ENCODE assay signal across 9 mouse cellular contexts in genomic region chr19:27123334-27123733, GRCm38 (mm10).
DNase-seq lines count a peak whose midpoint lies in the region; ATAC-seq and TF ChIP-seq lines count a peak whose summit lies in the region.
"Had no signal": no experiment of that assay in that cellular context is flagged by ENCODE, and none has a peak within 500 bp of the region (broad histone marks: within the 10 kb centered on the region; RNA-seq: fewer than 3 reads in every experiment).

No protein-coding gene starts in this region.

- no peaks in the 10 kb centered on the region for H3K36me3 ChIP-seq in heart, embryonic 10.5 days
- no peaks in the 10 kb centered on the region for H3K36me3 ChIP-seq in forebrain, embryonic 15.5 days
- H3K36me3 ChIP-seq in kidney, embryonic 14.5 days (ENCODE audit: control insufficient read depth, insufficient read depth, low read length): no peaks in the 10 kb centered on the region

- H3K27me3 ChIP-seq in heart, embryonic 10.5 days (ENCODE audit: insufficient read depth, poor library complexity, severe bottlenecking): no peaks in the 10 kb centered on the region
- no peaks in the 10 kb centered on the region for H3K27me3 ChIP-seq in forebrain, embryonic 15.5 days
- H3K27me3 ChIP-seq in kidney, embryonic 14.5 days (ENCODE audit: control insufficient read depth, insufficient read depth, low read length): no peaks in the 10 kb centered on the region

- H3K9ac ChIP-seq in forebrain, embryonic 15.5 days (replicated peaks): no peak overlapping the region
- no peak overlapping the region for H3K9ac ChIP-seq in kidney, embryonic 14.5 days (ENCODE audit: low read depth, low read length)
- H3K9ac ChIP-seq: liver, embryonic 14.5 days had no signal

- peak; percentile 10 for DNase-seq in heart, embryonic 10.5 days (ENCODE audit: low spot score)
- no peak for DNase-seq in heart, adult 9 months (ENCODE audit: low spot score in 2 of 2)
- peak; percentile 91 for DNase-seq in brain, embryonic 14.5 days (ENCODE audit: low read depth)
- peak; percentile 80 to 85 for DNase-seq in left cerebral cortex, adult 18-20 months (ENCODE audit: low spot score in 2 of 2)
- DNase-seq in MN1 (ENCODE audit: low spot score): no peak
- DNase-seq in urinary bladder, adult 2 months (ENCODE audit: low spot score): no peak

- no peaks in the 10 kb centered on the region for H3K4me1 ChIP-seq in heart, embryonic 10.5 days
- peaks cover 33% of the 10 kb centered on the region for H3K4me1 ChIP-seq in forebrain, embryonic 15.5 days
- H3K4me1 ChIP-seq in kidney, embryonic 14.5 days (ENCODE audit: control insufficient read depth, insufficient read depth, low read length): no peaks in the 10 kb centered on the region

- 0 out of 2 replicates have a peak overlapping the region, but pooled peaks have one; percentile 5 for H3K4me2 ChIP-seq in forebrain, embryonic 15.5 days (replicated peaks)
- no peak overlapping the region for H3K4me2 ChIP-seq in kidney, embryonic 14.5 days (replicated peaks; ENCODE audit: low read depth, low read length)

- WGBS in heart, embryonic 10.5 days: 85% methylated on average over 8 of the region's 8 CpGs
- WGBS in forebrain, embryonic 15.5 days: 36% methylated on average over 8 of the region's 8 CpGs
- 69% methylated on average over 8 of the region's 8 CpGs for WGBS in kidney, embryonic 14.5 days

- no peaks in the 10 kb centered on the region for H3K9me3 ChIP-seq in heart, embryonic 10.5 days
- H3K9me3 ChIP-seq in forebrain, embryonic 15.5 days: no peaks in the 10 kb centered on the region
- H3K9me3 ChIP-seq in kidney, embryonic 14.5 days (ENCODE audit: control insufficient read depth, low read length): no peaks in the 10 kb centered on the region

- H3K4me3 ChIP-seq in heart, embryonic 10.5 days: no peak overlapping the region
- no peak overlapping the region for H3K4me3 ChIP-seq in forebrain, embryonic 15.5 days
- no peak overlapping the region for H3K4me3 ChIP-seq in kidney, embryonic 14.5 days (ENCODE audit: low read length)

- no peak for TF ChIP-seq POLR2A in brain, embryonic 14.5 days (IDR thresholded peaks at IDR 0.05; ENCODE audit: borderline replicate concordance, extremely low read depth, insufficient read depth, insufficient read length, poor library complexity, severe bottlenecking)

- H3K27ac ChIP-seq in heart, embryonic 10.5 days: no peak overlapping the region
- H3K27ac ChIP-seq in forebrain, embryonic 15.5 days (replicated peaks): peak overlapping the region; percentile 84
- no peak overlapping the region for H3K27ac ChIP-seq in kidney, embryonic 14.5 days (ENCODE audit: low read depth, low read length)
- H3K27ac ChIP-seq: liver, embryonic 14.5 days had no signal

- TF ChIP-seq CTCF in brain, embryonic 14.5 days (IDR thresholded peaks at IDR 0.05; ENCODE audit: borderline replicate concordance, extremely low read depth, insufficient read depth, insufficient read length): no peak

- ATAC-seq in forebrain, embryonic 15.5 days (replicated peaks): peak; percentile 75
- no peak for ATAC-seq in kidney, embryonic 14.5 days (ENCODE audit: low FRiP score, low TSS enrichment)

Comparison
In these comparisons a context has a peak if more than half of its experiments do, and no peak if none do; other contexts are left out.
1. DNase-seq: peak in heart, embryonic 10.5 days (single experiment), brain, embryonic 14.5 days (single experiment) and left cerebral cortex, adult 18-20 months (2 of 2); none in heart, adult 9 months (0 of 2), MN1 (single experiment) and urinary bladder, adult 2 months (single experiment).